Mouse (Mus musculus): ENCODE measurements around the gene Pccb. TPM values are rescaled to one million over a fixed set of nuclear protein-coding genes. Genes with fewer than 3 reads are reported as not detected.

Gene Pccb
- polyA plus RNA-seq, 1 experiment from 2014 or later = 24.9 TPM

- no peaks in the 10 kb centered on the region for H3K27me3 ChIP-seq (ENCODE audit: control insufficient read depth, insufficient read depth, low read length)
- H3K4me1 ChIP-seq (ENCODE audit: control insufficient read depth, insufficient read depth, low read length) = no peaks in the 10 kb centered on the region
- ATAC-seq (replicated peaks; ENCODE audit: extremely low read depth, insufficient read depth, low FRiP score) = no peak
- H3K9ac ChIP-seq (ENCODE audit: low read length) = no peak overlapping the region
- peaks cover 14% of the 10 kb centered on the region for H3K36me3 ChIP-seq (ENCODE audit: control insufficient read depth, insufficient read depth)
- no peak overlapping the region for H3K4me3 ChIP-seq (ENCODE audit: low read length)
- 32% methylated on average over 4 of the region's 4 CpGs for WGBS
- H3K27ac ChIP-seq (ENCODE audit: low read length) = no peak overlapping the region
- no peak overlapping the region for H3K4me2 ChIP-seq (ENCODE audit: low read depth, low read length)
- no peaks in the 10 kb centered on the region for H3K9me3 ChIP-seq (replicated peaks; ENCODE audit: control insufficient read depth, low read length)
Measured at GRCm38 (mm10) chr9:100951481-100951880, 83.2 kb downstream of the Pccb start.

DNA sequence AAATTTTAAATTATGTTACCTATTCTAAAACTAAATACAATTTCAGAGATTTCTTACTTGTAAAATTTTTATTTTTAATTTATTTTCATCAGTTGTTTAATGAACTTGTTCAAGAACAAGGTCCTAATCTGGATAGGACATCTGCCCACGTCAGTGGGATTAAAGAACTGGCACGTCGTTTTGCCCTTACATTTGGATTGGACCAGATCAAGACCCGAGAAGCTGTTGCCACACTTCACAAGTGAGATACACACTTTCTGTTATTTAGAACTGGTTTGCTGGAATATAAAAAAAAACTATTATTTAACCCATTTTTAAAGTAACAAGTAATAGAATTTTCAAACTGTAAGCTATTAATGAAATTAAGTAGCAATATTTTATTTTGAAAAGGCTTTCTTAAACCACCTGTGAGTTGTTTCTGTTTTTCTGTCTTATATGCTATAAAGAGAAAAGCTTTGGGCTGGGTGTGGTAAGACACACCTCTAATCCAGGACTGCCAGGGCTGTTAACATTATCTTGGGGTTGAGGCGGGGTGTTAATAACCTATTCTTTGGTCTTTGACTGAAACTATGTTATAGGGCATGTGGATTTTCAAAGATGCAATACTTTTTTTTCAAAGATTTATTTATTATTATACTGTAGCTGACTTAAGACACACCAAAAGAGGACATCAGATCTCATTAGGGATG is 89.9 kb downstream of the Pccb start:
- Histone ChIP-seq H3K9me3 (replicated peaks; ENCODE audit: control insufficient read depth, low read length) (no peaks in the 10 kb centered on the region), H3K27ac (ENCODE audit: low read length) (no peak overlapping the region), H3K4me3 (ENCODE audit: low read length) (no peak overlapping the region), H3K9ac (ENCODE audit: low read length) (no peak overlapping the region), H3K36me3 (ENCODE audit: control insufficient read depth, insufficient read depth) (0 out of 2 replicates have a peak, but pooled peaks cover 5% of the 10 kb centered on the region), H3K27me3 (ENCODE audit: control insufficient read depth, insufficient read depth, low read length) (no peaks in the 10 kb centered on the region), H3K4me2 (ENCODE audit: low read depth, low read length) (no peak overlapping the region), H3K4me1 (ENCODE audit: control insufficient read depth, insufficient read depth, low read length) (no peaks in the 10 kb centered on the region)
- WGBS = 86% methylated on average over 5 of the region's 5 CpGs
- no peak for ATAC-seq (replicated peaks; ENCODE audit: extremely low read depth, insufficient read depth, low FRiP score)

DNA sequence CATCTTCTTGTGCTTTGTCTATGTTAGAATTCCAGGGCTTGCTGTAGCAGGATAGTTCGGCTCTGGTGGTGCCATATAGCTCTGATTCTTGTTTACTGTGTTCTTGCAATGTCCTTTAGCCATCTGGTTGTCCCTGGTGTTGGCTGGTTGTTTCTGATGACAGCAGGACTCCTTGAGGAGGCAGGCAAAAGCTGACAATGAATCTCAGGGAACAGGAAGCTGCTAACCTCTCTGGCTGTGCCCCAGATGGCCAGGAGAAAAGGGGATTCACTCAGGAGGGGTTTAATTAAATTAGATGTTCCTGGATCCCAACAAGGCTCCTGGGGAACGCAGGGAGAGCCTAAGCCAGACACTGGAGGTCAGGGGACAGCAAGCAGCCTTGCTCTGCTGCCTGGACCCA is 92.7 kb downstream of the Pccb start:
- Histone ChIP-seq H3K9ac (ENCODE audit: low read length) (no peak overlapping the region), H3K27me3 (ENCODE audit: control insufficient read depth, insufficient read depth, low read length) (no peaks in the 10 kb centered on the region), H3K27ac (ENCODE audit: low read length) (no peak overlapping the region), H3K36me3 (ENCODE audit: control insufficient read depth, insufficient read depth) (0 out of 2 replicates have a peak, but pooled peaks cover 4% of the 10 kb centered on the region), H3K9me3 (replicated peaks; ENCODE audit: control insufficient read depth, low read length) (no peaks in the 10 kb centered on the region), H3K4me1 (ENCODE audit: control insufficient read depth, insufficient read depth, low read length) (no peaks in the 10 kb centered on the region), H3K4me3 (ENCODE audit: low read length) (no peak overlapping the region), H3K4me2 (ENCODE audit: low read depth, low read length) (no peak overlapping the region)
- 61% methylated on average over 2 of the region's 2 CpGs for WGBS
- no peak for ATAC-seq (replicated peaks; ENCODE audit: extremely low read depth, insufficient read depth, low FRiP score)

Other genes with a start within 250 kb of the Pccb start
- gene Msl2, start 39.2 kb upstream of the Pccb start, polyA plus RNA-seq (2015; fragmentation: Nextera tagmentation; extraction: Ambion mirVana) = 2.4 and 2.9 TPM in 2 replicates
- gene Ppp2r3a, start 216.9 kb upstream of the Pccb start, polyA plus RNA-seq (2015; fragmentation: Nextera tagmentation; extraction: Ambion mirVana) = 88.0 and 92.6 TPM in 2 replicates